Mouse (Mus musculus) bone marrow macrophage, adult 2 months (primary cell): ENCODE measurements around the gene Lyrm4. TPM values are rescaled to one million over a fixed set of nuclear protein-coding genes. Genes with fewer than 3 reads are reported as not detected.
"Not testable (repeated sequence)": the region's sequence is repeated elsewhere in the genome, so short reads cannot be mapped to it uniquely, and the experiment has no call there.

Experiments used
- H3K27ac ChIP-seq: 2 replicates; pipeline ENCODE4 v1.5.1; 2012; ENCODE audit warnings: low read depth, low read length; ENCODE audit not compliant: insufficient read depth
- H3K4me1 ChIP-seq: 2 replicates; pipeline ENCODE4 v1.6.1; 2012; ENCODE audit warnings: low read length; ENCODE audit not compliant: control insufficient read depth, insufficient read depth
- H3K4me3 ChIP-seq: 2 replicates; pipeline ENCODE4 v1.5.1; 2012; ENCODE audit warnings: mild to moderate bottlenecking, low read length, moderate library complexity; ENCODE audit not compliant: insufficient read depth
- CTCF ChIP-seq: IDR thresholded peaks from 2 replicates; pipeline ENCODE4 v1.5.1; 2012; ENCODE audit warnings: low read depth, mild to moderate bottlenecking, low read length, moderate library complexity
- POLR2A ChIP-seq: IDR thresholded peaks from 2 replicates; pipeline ENCODE4 v1.6.1; 2012; ENCODE audit warnings: mild to moderate bottlenecking, low read depth, low read length, borderline replicate concordance
- polyA plus RNA-seq: library from polyadenylated mRNA; stranded (reverse); fragments of >200 nt; gene quantifications from 2 replicates; pipeline ENCODE4 v1.2.4, GENCODE M21; 2012; ENCODE audit not compliant: missing spikeins, insufficient read depth, insufficient read length

Lyrm4 gene
- polyA plus RNA-seq, 1 experiment = 9.8 TPM

DNA sequence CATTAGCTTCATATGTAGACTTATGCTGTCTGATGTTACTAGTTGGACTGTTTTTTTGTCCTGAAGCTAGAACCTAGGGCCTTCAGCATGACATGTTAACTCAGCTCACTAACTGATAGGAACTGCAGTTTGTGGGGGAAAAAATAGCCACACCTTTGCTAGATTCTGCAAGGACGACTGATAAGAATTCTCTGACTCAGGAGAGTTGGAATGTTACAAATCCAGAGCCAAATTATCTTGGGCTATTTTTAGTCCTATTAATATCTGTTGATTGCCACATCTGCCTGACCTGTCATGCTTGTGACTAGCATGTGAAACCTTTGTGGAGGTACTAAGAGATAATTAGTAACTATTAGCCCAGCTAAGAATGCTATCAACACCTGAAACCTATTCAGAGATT is 116.5 kb downstream of the Lyrm4 start:
- Histone ChIP-seq H3K27ac (no peak overlapping the region), H3K4me1 (no peaks in the 10 kb centered on the region), H3K4me3 (no peak overlapping the region)
- no peak for TF ChIP-seq CTCF
- no peak for TF ChIP-seq POLR2A

DNA sequence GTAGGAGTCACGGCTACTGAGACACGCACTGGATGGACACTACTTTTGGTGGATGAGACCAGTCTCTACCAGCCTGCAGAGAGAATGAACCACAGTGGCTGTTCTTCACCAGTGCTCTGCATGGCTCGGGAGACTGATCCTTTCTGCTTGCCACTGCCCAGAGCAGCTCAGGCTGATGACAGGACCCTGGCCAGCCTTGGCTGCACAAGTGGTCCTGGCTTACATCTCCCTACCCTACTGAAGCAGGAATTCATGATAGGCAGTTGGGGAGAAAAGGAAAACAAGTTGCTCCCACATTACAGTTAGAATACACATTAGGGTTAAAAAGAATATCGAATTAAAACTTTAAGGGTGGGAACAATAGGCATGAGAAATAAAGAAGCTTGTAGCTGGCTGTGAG is 119.7 kb downstream of the Lyrm4 start:
- Histone ChIP-seq H3K27ac (no peak overlapping the region), H3K4me3 (no peak overlapping the region), H3K4me1 (no peaks in the 10 kb centered on the region)
- TF ChIP-seq POLR2A (no peak), CTCF (no peak)

DNA sequence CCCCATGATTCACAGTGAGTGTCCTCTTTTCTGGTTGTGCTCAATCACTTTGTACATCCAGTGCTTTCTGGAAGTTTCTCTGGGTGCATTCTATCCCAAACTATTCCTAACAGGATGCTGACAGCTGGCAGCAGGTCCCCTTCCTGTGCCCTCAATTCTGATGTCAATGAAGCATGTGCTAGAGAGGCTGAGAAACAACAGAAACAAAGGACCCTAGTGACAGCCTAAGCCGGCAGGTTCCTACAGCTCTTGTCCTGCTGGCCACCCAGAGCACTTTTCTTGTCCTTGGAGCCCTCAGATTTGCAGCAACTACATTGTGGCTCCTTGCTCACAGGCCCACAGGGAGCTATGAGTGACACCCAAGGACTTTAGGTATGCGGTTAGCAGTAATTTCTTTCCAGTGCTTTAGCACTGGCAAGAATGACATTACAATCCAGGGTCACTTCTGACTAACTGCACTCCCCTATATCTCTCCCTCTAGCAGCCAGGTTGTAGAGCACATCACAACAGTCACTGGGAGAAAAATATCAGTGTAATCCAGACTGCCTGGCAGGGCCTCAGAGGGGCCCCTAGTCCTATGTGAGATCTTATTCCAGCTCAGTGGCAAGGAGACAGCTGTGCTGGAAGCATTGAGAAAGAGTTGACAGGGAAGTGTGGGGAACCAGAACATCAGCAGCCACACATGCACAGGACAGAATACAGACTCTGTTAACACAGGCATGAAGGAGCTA is 121.5 kb downstream of the Lyrm4 start:
- Histone ChIP-seq H3K27ac (no peak overlapping the region), H3K4me3 (no peak overlapping the region), H3K4me1 (no peaks in the 10 kb centered on the region)
- TF ChIP-seq CTCF (no peak), POLR2A (no peak)

DNA sequence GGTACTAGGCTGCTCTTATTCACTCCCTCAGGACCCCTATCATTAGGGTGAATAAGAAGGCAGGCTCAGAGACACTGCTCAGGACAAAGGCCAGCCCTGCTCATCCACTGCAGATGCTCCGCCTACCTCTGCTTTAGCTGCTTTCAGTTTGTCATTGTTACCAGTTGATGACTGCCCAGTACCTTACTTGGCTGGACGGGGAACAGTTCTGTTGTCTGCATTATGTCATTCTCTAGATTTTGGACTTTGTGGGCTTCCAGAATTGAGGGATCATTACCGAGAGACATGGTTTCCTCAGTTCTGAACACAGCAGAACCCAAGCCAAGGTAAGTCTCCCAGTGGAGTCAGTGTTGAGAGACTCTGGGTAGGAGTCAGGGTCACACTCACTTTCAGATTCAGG is 122.1 kb downstream of the Lyrm4 start:
- Histone ChIP-seq H3K4me3 (no peak overlapping the region), H3K4me1 (no peaks in the 10 kb centered on the region), H3K27ac (no peak overlapping the region)
- TF ChIP-seq POLR2A (no peak), CTCF (no peak)

DNA sequence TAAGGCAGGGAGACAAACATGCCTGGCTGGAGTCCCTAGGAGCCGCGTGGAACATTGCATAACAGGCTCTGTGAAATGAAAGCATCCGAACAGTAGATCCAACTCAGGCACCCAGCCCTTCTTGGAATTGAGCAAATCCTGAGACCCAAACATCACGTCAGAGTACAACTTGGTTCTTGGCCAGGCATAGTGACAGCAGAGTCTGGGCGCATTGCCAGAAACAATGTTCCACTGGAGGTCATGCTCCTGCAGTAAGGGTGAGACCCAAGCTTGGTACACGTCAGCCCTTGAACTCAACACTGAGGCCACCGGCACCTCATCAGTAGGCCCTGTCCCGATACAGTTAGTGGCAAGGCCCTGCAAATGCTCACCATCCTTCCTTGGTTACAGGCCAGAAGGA is 123.3 kb downstream of the Lyrm4 start:
- Histone ChIP-seq H3K4me1 (no peaks in the 10 kb centered on the region), H3K4me3 (no peak overlapping the region), H3K27ac (no peak overlapping the region)
- TF ChIP-seq CTCF = no peak
- TF ChIP-seq POLR2A = no peak

DNA sequence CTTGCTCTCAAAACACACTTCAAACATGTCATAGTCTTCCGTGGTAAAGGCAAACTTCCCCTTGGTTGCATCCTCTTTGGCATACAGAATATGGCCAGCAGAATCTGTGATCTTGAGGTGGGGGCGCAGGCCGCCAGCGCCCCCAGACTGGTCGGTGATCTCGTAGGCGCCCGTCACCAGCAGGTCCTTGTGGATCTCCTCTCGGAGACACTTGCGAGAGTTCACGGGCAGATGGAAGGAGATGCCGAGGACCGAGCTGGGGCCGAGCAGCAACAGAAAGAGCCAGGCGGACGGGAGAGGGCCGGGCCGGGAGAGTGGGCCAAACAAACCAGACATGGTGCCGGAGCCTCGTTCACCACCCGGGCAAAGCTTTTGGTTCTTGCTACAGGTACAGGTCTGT is 126.1 kb downstream of the Lyrm4 start:
- not testable (repeated sequence) for H3K4me1 ChIP-seq, H3K4me3 ChIP-seq, H3K27ac ChIP-seq

DNA sequence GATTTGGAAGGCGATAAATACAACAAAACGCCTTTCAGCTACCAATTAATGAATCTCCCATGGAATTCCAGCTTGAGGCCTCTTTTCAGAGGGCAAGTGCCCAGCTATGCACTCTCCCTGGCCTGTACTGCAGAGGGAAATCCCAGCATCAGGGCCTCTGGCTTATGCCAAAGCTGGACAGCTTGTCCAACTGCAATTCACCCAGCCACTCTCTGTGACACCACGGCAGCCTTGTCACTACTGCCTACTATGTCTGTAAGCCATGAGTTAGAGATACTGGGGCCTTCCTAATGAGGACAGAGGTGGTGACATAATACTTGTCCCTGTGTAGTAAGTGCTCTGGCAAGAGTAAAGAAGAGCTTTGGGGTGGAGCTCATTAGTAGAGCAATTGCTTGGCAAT is 128.0 kb downstream of the Lyrm4 start:
- H3K4me1 ChIP-seq = no peaks in the 10 kb centered on the region
- no peak overlapping the region for H3K27ac ChIP-seq
- TF ChIP-seq CTCF (no peak), POLR2A (no peak)
- no peak overlapping the region for H3K4me3 ChIP-seq

DNA sequence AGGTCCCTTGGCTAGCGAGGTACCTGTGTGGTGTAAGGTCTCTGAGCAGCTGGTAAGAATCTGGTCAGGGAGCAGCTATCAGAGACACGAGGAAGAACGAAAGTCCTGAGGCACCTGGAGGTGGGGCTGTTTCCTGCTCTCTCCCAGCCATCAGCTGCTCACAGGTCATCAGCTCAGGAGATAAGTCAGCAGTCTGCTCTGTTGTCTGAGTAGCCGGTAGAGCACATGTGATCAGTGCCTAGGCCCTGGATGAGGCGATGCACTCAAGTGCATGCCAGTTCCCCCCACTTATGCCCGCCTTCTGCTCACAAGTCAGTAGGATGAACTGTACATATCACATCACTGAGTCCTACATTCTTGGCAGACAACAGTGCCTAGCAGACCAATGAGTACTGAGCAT is 134.3 kb downstream of the Lyrm4 start:
- Histone ChIP-seq H3K27ac (no peak overlapping the region), H3K4me1 (no peaks in the 10 kb centered on the region), H3K4me3 (no peak overlapping the region)
- TF ChIP-seq CTCF (no peak), POLR2A (no peak)

DNA sequence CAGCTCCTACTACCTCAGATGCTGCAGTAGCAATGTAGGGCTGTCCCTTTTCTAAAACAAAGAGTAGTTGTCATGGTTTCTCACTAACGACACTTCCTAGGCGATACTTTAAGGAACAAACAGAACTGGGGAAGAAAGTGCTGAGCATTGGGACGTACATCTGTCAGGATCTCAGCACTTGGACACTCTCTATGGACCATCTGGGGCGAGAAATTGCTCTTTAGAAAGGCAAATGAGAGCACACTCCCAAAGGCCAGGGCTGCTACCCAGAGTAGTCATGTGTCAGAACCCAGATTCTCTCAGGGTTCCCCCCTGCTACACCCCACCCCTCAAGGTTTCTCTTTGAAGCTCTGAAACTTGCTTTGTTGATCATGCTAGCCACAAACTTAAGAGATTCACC is 136.9 kb downstream of the Lyrm4 start:
- Histone ChIP-seq H3K4me1 (no peaks in the 10 kb centered on the region), H3K4me3 (no peak overlapping the region), H3K27ac (no peak overlapping the region)
- TF ChIP-seq POLR2A (no peak), CTCF (no peak)

DNA sequence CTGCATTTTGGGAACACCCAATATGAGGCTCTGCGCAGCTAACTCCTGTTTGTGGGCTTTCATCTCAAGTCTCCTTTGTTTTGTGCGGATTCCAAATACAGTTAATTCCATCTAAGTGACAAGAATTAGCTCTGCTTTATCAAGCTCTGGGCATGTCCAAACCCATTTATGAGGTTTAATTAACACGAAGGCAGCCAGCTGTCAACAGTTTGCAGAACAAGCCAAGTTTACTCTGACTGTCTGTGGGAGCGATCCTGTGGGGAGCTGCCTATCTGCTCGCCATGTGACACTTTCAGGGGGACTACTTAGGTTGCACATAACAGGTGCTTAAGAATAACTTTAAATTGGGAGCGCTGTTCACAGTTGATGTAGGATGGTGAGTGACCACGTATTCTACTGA is 140.4 kb downstream of the Lyrm4 start:
- TF ChIP-seq POLR2A (no peak), CTCF (no peak)

DNA sequence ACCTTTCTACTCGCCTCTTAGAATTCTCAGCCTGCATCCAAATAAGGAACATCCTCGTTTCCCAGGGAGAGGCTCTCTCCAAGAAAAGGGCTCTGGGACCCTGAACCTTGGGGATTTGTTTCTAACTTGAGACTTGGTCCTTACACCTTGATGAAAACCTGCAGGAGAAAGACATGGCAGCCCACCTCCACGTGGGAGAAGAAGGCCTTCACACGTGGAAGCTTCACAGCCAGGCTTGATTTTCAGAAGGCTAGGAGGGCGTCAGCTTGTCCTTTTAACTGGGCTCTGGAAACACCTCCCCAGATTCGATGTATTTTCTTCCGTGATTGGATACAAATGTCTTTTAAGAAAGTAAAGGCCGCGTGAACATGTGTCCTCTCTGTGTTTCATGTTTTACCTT is 147.5 kb downstream of the Lyrm4 start:
- no peak overlapping the region for H3K27ac ChIP-seq
- H3K4me1 ChIP-seq = no peaks in the 10 kb centered on the region
- H3K4me3 ChIP-seq = no peak overlapping the region
- no peak for TF ChIP-seq CTCF
- TF ChIP-seq POLR2A = no peak

More for the DNA sequence above, 140.4 kb downstream of the Lyrm4 start:
- H3K4me3 ChIP-seq = no peak overlapping the region
- no peaks in the 10 kb centered on the region for H3K4me1 ChIP-seq
- no peak overlapping the region for H3K27ac ChIP-seq
